Mouse (Mus musculus): ENCODE results near the gene Smtn.

The Smtn gene

DNA sequence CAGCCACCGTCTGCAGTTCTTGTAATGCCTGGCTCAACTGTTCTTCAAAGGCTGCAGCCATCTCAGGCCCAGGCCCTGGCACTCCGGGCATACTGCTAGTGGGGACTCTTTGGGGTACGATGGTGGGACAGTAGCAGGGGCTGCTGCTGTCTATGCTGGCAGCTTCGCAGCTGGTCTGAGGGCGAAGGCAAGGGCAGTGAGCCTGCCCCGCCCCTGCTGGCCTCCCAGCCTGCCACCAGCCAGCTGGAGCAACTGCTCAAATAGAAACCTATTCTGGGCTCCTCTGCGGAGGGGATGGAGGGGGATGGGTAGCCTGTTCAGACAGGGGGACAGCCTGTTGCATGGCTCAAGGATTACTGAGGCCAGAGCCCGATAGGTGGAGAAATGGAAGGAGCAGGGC is 12.6 kb downstream of the Smtn start:
- DNase-seq (ENCODE audit: low read depth, low spot score) = no peak

DNA sequence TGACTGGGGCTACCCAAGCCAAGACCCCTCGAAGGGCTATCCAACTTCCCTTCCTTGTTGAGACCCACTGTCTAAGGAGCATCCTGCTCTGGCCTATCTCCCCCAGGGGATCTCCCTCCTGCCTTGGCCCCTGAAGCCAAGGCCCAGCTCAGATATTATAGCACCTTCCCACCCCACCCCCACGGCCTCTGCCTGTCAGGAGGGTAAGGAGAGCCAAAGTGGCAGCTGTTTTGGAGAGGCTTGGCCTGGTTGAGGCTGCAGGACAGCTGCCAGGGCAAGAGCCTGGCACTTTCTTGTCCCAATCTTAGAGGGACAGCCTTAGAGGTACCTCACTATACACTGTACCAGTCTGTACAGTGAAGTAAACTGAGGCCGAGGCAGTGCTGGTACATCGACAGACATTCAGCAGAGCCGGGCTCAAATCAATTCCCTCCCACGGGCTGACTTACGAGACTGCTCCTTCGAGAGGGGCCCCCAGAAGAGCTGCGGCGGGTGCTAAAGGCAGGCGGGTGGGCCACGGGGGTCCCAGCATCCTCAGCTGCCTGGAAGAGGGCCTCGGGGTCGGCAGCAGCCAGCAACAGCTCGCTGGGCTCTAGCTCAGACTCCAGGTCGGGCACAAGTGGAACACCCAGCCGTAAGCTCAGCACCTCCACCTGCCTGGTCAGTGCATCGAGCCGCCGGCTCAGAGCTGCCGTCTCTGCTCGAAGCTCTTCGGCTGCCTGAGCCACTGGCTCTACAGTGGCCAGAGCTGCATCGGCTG is 13.3 kb downstream of the Smtn start:
- no peak for DNase-seq (ENCODE audit: low read depth, low spot score)

DNA sequence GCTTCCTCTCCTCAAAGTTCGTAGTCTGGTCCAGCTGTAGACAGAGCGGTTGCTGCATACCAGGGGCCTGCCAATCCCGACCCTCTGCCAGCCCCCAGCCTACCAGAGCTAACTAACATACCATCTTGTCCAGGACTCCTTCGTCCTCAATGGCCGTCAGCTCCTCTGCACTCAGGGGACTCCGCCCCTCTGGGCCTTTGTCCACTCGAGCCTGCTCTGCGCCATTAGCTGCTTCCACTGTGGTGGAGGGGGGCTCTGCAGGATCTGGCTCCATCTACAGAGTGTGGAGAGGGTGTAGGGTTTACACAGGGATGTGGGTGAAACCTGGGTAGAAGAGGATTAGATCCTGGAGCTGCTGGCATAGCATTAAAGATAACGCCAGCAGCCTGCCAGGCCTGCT is 14.2 kb downstream of the Smtn start:
- no peak for DNase-seq (ENCODE audit: low read depth, low spot score)

DNA sequence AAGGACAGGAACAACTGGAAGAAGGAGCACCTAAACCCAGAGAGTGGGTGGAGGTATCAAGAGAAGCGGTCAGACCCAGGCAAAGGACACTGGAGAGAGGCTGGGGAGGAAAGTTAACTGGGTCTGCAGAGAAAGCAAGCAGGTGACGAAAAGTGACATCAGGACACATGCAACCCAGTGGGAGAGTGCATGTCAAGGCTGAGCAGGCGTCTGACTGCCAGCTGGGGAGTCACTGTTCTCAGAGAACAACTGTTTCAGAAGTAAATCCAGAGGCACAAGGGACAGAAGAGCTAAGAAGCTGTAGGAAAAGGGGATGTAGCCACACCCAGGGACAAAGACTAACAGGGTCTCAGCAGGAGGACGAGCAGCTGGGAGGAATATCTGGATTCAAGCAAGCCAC is 14.9 kb downstream of the Smtn start:
- no peak for DNase-seq (ENCODE audit: low read depth, low spot score)

DNA sequence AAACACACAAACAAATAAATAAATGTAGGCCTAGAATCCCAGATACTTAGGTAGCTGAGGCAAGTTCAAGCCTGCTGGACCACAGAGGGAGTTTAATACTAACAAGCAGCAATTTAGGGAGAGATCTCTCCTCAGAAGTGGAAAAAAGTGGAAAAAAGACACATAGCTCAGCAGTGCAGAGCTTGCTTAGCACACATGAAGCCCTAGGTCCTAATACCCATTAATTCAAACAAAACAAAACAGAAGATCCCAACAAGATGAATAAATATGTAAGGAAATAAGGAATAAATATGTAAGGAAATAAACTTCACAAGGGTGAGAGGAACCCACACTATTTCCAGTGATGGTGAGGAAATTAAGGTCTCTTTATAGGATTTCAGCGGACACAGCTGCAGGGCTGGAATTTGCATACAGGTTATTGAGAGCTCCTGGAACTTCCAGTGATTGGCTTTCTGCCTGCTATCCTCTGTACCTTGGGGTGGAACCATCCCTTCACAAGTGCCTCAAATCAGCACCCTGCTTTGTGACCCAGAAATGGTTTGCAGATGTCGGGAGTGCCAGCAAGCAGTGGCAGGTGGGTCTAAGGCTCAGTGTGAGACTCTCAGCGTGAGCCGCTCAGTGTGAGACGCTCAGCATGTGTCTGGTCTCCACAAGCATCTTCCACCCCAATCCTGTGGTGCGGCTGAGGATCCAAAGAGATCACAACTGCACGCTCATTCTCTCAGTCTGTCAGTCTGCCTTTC is 16.4 kb downstream of the Smtn start:
- no peak for DNase-seq (ENCODE audit: low read depth, low spot score)

DNA sequence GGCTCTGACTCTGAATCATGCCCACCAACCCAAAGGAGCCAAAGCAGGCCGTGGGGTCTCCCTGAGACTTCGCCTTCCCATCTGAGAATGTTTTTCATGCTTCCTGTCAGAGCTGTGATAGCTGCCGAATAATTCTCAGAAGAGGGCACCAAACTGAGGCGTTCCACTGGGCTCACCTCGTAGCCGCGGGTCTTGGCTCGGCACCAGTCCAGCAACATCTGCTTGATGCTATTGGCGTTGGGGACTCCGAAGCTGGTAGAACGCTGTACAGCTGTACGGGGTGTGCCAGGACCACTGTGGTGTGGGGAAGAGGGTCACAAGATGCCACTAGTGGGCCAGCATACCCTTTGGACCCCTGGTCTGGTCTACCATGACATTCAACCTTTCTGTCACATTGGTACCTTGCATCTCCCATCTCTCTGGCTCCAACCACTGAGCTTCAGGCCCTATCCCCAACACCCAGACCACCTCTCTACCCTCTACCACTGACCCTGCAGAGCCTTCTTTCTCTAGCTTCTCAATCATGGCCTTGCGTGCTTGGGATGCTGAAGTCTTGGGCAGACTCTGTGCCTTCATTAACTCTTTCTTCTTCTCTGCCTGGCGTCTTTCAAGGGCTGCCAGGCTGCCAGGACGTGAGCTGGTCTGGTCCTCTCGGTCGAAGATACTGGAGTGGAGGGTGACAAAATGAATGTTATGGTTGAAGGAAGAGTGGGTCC is 18.0 kb downstream of the Smtn start:
- DNase-seq (ENCODE audit: low read depth, low spot score) = no peak

DNA sequence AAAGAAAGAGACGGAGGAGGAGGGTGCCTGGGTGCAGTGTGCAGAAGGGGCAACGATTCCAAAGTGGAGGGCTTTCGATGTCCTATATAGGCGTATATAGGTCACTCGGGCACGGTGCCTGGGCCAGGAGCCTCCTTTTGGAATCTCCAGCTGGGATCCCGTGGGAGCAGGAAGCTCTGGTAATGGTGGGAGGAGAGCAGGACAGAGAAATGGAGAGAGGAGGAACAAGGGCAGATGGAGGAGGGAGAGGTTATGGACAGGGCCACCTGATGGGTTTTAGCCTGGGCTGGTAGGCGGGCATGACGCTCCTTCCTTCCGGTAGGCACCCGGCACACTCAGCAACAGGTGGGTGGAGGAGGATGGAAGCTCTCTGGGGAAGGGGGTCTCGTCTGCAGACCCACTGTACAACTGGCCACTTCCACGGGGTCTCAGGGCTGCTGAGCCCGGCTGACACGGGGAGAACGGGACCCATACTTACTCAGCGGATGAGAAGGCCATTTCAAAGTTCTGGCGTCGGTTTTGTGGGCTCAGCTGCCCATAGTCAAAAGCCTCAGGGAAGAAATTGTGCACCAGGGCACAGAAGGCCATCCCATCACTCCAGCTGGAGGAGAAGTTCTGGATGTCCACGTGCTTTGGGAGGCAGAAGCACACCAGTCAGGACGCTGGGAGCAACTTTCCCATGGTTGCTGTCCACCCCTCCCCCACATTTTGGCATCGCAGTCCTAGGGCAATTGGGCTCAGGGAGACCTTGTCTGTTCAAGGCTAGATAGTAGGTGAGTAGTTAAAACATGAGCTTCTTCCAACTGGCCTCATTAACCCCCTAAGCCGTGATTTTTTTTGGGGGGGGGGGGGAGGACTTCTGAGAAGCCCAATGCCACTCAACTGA is 18.8 kb downstream of the Smtn start:
- no peak for DNase-seq (ENCODE audit: low read depth, low spot score)

DNA sequence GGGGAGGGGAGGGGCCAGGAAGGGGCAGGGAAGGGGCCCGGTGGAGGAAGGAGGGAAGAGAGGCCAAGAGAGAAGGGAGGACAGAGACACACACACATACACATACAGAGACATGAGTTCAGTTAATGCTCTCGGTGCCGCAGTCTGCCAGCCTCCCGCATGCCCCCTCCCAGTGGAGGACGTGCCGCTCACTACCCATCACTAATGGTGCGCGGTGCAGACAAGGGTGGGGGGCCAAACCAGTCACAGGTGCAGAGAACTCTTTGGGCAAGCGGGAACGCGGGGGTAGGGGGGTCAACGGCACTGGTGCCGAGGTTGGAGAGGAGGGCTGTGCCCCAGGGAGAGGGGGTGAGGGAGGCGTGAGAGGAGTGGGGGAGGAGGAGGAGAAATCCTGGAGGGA is 19.5 kb downstream of the Smtn start:
- DNase-seq (ENCODE audit: low read depth, low spot score) = no peak

DNA sequence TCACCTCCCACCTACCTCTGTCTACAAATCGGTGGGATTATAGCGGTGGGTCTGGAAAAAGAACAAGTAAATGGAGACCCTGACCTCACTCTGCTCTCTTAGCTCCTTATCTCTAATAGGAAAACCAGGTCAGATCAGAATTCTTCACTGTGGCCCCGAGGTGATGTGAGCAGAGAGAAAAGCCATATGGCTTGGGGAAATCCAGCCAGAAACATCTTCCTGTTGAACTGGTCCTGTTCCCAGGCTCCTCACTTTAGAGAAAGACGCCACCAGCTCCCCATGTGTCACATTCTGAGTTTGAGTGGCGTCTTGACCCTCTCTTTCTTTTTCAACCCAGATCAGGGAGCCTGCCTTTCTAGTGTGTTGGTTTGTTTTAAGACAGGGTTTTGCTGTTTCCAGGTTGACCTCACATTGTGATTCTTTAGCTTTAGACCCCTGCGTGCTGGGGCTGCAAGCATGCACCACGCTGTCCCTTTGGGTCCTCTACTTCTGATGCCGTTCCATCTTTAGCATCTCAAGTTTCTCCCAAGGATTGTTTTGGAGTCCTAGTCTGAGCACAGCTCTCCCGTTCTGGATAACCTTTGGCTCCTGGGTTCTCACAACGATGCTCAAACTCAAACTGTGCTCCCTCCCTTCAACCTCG is 20.5 kb downstream of the Smtn start:
- no peak for DNase-seq (ENCODE audit: low read depth, low spot score)

DNA sequence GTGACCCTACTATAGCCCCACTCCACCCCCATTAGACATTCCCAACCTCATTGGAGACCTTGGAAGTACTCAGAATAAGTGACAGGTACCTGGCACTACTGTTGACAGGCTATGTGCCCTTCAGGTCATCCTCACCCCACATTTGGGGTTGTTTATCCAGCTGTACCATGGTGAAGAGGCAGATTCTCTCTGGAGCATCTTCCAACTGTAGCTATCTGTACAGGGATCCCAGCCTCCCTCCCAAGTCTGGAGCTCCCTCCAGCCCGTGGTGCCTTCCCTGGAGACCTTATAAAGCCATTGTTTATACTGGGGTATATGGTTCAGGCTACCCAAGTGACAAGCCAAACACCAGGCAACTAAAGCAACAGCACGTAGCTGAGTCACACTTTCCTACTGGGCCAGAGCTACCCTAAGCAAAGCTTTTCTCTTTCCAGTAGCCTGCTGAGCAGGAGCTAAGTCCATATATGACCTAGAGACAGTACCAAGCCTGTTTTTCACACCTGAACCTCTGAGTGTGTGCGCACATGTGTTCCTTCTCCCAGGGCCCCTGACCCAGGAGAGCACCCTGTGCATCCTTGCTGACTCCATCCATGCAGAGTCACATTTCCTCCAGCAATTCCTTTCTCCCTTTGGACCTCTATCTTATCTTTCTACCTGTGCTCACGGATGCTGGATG is 21.2 kb downstream of the Smtn start:
- DNase-seq (ENCODE audit: low read depth, low spot score) = no peak

DNA sequence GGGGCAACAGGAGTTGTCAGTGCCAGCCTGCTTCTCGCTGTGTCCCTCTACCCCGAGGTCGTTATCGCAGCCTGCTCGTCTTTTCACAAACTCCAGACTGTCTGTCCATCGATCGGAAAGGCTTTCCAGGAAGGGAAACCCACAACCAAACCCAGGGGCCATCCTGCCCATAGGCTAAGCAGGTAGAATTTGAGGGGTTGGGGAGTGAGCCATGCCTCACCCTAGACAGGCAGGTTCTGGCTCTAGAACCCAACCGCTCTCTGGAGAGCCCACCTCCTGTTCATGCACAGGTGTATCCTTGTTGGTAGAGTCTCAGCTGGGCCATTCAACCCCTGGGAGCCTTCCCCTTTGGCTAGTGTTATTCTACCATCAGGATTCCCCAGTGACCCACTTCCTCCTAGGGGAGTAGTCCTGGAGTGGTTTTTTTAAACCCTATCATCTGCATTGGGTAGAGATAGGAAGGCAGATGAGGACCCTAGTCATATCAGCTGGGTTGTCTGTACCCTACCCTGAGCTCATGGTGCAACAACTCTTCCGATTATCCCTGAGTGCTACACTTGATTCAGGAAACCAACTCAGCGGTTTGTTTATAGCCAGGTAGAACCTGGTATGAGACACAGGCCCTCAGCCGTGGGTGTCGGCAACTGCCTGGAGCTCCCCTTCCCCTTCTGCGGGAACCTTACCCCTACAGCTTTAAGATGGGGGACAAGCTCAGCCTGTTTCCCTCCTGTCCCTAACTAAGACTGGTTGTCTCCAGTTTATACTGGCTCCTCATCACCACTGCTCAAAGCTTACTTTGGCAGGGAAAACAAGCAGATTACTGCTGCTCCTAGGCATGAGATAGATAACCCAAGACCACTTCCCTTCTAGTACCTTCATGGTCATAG is 22.3 kb downstream of the Smtn start:
- DNase-seq (ENCODE audit: low read depth, low spot score) = no peak

DNA sequence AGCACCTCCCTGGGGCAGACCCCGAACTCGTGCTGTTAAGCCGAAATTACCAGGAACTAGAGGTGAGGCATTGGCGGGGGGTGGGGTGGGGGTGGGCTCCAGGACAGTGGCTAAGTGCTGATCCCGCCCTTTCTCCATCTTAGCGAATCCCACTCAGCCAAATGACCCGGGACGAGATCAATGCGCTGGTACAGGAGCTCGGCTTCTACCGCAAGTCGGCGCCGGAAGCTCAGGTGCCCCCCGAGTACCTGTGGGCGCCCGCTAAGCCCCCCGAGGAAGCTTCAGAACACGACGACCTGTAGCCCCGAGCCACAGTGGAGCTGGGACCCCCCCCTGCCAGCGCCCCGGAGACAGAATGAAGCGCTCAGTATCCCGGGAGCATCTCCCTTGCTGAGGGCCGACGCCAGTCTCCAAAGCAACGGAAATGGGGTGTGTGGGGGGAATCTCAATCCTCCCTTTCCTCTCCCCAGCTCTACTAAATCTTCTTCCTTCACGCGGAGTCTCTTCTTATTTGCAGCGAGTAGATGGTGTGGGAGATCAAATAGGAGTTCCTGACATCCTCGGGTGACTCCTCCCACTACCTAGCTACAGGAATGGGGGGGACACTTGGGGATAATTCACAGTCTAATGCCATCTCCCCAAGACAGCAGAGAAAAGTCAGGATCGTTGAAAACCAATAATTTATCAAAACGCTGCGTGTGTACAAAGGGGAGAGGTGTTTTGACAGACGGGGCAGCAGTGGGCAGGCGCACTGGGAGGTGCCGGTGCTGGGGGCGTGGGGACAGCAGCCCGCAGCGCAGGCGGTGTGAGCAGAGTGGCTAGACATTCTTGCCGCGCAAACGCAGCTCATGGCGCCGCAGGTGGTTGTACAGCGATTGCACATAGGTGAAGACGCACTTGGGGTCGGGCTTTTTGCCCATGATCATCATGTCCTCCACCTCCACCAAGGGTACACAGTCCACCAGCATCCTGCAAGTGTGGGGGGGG is 23.3 kb downstream of the Smtn start:
- DNase-seq (ENCODE audit: low read depth, low spot score) = no peak

DNA sequence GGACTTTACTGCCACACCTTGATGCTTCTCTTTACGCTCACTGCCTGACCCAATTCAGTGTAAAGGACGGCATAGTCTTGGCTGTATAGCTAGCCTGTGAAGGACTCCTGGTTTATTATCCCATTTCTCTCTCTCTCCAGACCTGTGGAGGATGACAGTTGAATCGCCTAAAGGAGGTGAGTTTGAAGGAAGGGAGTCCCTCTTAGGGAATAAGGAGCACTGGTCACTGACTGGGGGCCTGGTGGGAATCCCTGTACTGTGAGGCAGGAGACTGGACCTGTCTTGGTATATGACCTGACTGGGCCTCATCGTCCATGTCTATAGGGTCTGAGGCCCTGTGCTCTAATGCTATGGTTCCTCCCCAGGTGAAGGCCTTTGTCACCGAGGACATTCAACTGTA is 24.3 kb downstream of the Smtn start:
- DNase-seq (ENCODE audit: low read depth, low spot score) = no peak

DNA sequence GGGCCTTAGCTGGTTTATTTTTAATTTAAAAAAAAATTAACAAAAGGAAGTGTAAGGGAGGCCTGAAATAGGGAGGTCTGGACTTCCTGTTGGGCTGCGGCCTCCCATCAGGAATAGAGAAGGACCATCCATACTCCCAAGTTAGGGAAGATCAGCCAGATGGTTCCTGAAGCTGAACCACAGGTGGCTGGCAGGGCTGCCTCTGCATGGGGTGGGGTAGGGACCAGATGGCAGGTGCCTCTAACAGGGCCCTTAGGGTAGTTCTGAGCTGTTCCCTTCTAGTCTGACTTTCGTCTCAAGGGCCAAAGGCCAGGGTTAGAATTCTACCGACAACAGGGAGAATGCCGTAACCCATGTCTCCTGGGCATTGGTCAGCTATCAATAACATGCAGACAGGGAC is 24.8 kb downstream of the Smtn start:
- DNase-seq (ENCODE audit: low read depth, low spot score) = no peak

DNA sequence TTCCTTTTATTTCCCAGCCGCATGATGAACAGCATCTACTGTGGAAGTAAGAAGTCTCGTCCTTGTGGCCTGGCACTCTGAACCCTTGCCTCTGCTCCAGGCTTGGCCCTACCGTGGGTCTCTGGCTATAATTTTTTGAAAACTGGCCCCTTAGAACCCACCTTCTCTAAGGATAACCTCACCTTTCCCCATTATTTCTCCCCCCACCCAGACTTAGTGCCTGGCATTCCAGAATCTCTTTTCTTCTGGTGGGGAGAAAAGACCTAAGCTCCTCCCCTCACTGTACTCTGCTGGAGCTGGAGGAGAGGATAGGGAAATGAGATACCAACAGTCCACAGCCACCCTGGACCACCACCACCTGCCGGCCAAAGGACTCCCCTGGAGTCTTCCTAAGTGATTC is 25.2 kb downstream of the Smtn start:
- DNase-seq (ENCODE audit: low read depth, low spot score) = no peak

DNA sequence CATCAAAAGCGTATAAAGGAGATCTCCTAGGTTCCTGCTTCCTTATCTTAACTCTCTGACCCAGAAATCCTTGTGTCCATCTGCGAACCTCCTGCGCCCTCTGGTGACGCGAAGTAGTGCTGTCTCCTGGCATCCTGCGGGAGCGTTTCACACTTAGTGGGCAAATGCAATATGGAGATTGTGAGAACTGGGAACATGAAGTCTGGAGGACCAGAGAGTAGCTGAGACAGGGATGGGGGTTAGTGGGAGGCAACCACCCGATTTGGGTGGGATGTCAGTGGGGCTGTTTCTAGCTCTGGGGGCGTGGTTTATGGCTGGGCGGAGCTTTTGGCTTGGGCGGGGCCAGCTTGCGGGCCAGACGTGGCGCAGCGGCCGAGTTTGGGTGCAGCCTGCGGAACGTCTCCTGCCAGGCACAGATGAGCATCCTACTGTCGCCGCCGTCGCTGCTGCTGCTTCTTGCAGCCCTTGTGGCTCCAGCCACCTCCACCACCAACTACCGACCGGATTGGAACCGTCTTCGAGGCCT is 25.8 kb downstream of the Smtn start, which contains the start of gene Selenom:
TSS of gene Selenom (plus strand) at position 156 of the 526 bp plus-strand sequence.
- DNase-seq (ENCODE audit: low read depth, low spot score) = peak; percentile 73

DNA sequence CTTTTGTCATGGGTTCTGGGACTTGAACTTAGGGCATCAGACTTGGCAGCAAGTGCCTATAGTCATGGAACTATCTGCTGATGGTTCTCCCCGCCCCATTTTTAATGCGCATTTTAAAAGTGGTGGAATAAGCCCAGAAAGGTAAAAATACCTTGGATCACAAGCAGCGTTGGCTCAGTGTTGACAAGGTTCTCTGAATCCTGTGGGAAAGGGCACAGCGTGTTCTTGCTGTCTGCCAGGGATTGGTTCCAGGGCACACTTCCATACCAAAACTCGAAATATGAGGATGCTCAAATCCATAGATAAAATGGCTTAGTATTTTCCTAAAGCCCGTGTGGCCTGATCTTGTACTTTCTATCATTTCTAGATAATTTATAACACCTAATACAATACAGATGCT is 27.1 kb downstream of the Smtn start:
- DNase-seq (ENCODE audit: low read depth, low spot score) = no peak

DNA sequence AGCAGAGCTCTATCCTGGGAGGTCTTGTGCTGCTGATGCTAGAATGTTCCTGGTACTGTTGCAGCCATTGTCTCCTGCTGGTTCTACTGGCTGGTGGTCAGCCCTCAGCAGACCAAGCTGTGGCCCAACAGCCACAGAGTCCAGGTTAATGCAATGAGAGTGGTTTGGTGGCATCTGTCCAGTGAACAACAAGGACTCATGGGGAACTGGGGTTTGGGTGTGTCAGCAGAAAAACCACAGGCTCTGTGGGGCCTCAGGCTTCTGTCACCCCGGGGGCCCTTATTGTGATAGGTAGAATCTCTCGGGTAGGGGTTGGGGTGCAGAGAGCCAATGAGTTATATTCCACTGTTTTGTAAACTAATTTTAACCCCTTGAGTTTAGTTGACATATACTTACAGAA is 30.1 kb downstream of the Smtn start:
- DNase-seq (ENCODE audit: low read depth, low spot score) = no peak
